Mouse (Mus musculus) ES-E14 (cell line): Measurements from ENCODE around the gene Kctd3.

ENCODE experiments used
- CHD2 ChIP-seq: IDR thresholded peaks from 2 replicates; pipeline ENCODE4 v1.6.1; 2014; ENCODE audit warnings: mild to moderate bottlenecking, low read depth, low read length, inconsistent platforms
- HCFC1 ChIP-seq: IDR thresholded peaks from 2 replicates; pipeline ENCODE4 v1.6.1; 2012; ENCODE audit warnings: low read length, inconsistent platforms, borderline replicate concordance; ENCODE audit not compliant: insufficient read depth
- ZC3H11A ChIP-seq: IDR thresholded peaks from 2 replicates; pipeline ENCODE4 v1.6.1; 2012; ENCODE audit warnings: low read depth, mild to moderate bottlenecking, inconsistent platforms, low read length, borderline replicate concordance
- ZNF384 ChIP-seq: IDR thresholded peaks from 2 replicates; pipeline ENCODE4 v1.6.1; 2012; ENCODE audit warnings: low read depth, low read length, inconsistent platforms

DNA sequence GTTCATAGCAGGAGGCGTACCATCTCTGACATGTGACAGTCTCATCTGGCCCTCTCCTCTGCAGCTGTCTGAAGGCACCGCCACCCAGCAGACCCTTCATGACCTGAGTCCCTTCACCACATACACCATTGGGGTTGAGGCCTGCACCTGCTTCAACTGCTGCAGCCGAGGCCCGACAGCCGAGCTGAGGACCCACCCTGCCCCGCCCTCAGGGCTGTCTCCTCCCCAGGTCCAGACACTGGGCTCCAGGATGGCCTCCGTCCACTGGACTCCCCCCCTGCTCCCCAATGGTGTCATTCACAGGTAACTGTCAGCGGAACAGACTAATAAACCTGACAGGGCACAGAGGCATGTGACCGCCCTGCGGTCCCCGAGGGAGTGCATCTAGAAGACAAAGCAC, 60.8 kb downstream of the Kctd3 start:
- TF ChIP-seq ZNF384 (no peak), CHD2 (no peak), HCFC1 (no peak), ZC3H11A (no peak)
